Mouse (Mus musculus) spleen, adult 2 months (tissue): ENCODE measurements around the gene Brf1.

Source experiments
- CTCF ChIP-seq: fragments of 200-500 bp; IDR thresholded peaks from 2 replicates; pipeline ENCODE4 v1.5.1; 2011; ENCODE audit warnings: mild to moderate bottlenecking, inconsistent platforms; ENCODE audit not compliant: insufficient read depth, insufficient read length, insufficient replicate concordance; ENCODE audit errors: extremely low read depth
- POLR2A ChIP-seq: fragments of 200-500 bp; IDR thresholded peaks from 2 replicates; pipeline ENCODE4 v1.6.1; 2011; ENCODE audit warnings: low read depth, low read length, inconsistent platforms

DNA sequence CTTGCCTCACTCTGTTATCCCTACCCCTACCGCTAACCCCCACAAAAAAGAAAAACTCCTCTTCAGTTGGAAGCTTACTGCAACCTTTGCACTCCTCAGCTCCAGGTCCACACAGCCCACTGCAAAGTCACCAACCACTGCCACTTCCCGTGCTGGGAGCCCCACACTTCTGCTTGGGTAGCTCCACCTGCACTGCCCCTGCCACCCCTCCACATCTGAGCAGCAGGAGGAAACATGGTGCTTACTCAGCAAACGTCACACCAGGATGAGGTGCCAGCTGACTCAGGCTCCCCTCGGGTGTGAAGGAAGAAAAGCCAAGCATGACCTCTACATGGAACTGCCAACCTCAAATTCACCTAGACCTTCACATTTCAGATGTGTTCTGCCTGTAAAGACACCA lies 6.4 kb downstream of the Brf1 start:
- TF ChIP-seq POLR2A (no peak), CTCF (no peak)
